Mouse (Mus musculus): ENCODE measurements around the gene Aebp2. TPM values are rescaled to one million over a fixed set of nuclear protein-coding genes. Genes with fewer than 3 reads are reported as not detected.
"Not testable (repeated sequence)": the region's sequence is repeated elsewhere in the genome, so short reads cannot be mapped to it uniquely, and the experiment has no call there.

Gene Aebp2
- polyA plus RNA-seq, 1 experiment from 2014 or later: 11.7 TPM

DNA sequence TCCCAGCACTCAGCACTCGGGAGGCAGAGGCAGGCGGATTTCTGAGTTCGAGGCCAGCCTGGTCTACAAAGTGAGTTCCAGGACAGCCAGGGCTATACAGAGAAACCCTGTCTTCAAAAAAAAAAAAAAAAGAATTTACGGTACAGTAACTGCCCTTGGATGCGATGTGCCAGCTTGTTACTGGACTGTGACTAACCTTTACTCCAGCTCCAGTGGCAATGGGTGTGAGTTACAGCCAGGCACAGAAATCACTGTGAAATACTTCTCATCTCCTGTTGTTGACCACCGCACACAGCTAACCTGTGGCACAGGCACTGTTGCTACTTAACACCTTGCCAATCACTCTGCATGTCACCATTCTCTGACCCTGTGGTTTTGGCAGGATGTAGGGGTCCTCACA lies 26.9 kb upstream of the Aebp2 start:
- H3K27ac ChIP-seq; ATAC-seq (replicated peaks; ENCODE audit: low FRiP score); H3K9ac ChIP-seq; H3K4me3 ChIP-seq (replicated peaks); H3K9me3 ChIP-seq (replicated peaks); H3K4me1 ChIP-seq; H3K4me2 ChIP-seq; H3K27me3 ChIP-seq: not testable (repeated sequence)
- 87% methylated on average over 6 of the region's 6 CpGs for WGBS
- peaks cover 68% of the 10 kb centered on the region for H3K36me3 ChIP-seq

DNA sequence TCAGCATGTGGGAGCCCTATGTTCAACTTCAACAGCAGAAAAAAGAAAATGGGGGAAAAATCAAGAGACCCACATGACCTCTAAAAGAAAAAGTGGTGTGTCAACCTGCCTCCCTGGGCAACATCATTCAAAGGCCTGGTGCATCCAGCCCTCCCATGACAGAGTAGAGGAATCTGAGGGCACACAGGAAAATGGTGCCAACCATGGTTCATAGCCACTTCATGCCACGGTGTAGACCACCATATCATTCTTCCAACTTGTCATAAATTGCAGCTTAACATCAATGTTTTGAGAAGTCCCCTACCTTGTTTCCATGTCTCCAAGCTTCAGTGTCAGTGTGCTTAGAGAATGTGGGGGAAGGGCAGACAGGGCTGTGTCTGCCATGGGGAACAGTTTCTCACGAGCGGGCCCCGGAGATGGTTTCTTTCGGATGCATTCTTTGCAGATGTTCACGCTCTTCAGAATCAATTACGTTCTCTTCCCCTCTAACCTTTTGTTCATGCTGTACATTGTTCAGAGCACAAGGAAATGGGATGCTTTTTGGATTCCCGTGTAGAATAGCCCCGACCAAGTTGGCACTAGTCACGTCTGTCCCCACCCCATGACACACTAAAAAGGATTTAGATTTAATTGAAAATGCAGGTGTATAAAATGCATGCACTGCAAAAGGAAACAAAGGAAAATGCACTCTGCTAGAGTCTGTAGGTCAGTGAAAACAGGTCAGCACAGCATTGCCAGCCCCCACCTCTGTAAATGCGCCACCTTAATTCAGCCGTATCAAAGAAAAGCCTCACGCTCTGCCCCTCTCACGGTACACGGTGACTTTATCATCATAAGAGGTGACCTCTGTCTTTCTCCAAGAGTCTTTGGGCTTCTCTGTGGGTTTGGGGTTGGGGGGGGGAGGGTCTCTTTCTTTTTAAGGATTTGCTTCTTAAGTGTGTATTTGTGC lies 24.8 kb upstream of the Aebp2 start:
- no peaks in the 10 kb centered on the region for H3K27me3 ChIP-seq
- WGBS: 91% methylated on average over 15 of the region's 15 CpGs
- ATAC-seq (replicated peaks; ENCODE audit: low FRiP score): no peak
- no peak overlapping the region for H3K9ac ChIP-seq
- 0 out of 2 replicates have a peak, but pooled peaks cover 3% of the 10 kb centered on the region for H3K4me1 ChIP-seq
- peaks cover 50% of the 10 kb centered on the region for H3K36me3 ChIP-seq
- no peak overlapping the region for H3K27ac ChIP-seq
- H3K9me3 ChIP-seq (replicated peaks): no peaks in the 10 kb centered on the region
- no peak overlapping the region for H3K4me2 ChIP-seq
- no peak overlapping the region for H3K4me3 ChIP-seq (replicated peaks)

DNA sequence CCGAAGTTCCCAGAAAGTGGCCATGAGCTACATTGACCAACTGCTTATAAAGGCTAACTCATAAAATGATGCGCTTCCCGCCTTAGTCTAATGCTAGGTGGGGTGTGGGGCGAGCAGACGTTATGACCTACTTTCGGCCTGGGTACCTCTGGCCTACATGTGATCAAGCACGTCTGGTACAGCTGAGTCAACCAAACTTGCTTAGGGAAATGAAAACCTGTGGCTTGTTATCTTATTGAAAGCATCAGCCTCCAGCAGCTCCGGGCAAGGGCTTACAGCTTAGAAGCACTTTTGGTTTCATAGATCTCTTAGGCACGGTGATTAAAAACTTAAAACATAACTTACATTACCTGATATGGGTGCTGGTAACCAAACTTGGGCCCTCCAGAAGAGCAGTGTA lies 23.9 kb upstream of the Aebp2 start:
- no peak overlapping the region for H3K27ac ChIP-seq
- peaks cover 42% of the 10 kb centered on the region for H3K36me3 ChIP-seq
- H3K4me2 ChIP-seq: no peak overlapping the region
- H3K27me3 ChIP-seq: no peaks in the 10 kb centered on the region
- H3K9me3 ChIP-seq (replicated peaks): no peaks in the 10 kb centered on the region
- 90% methylated on average over 9 of the region's 9 CpGs for WGBS
- ATAC-seq (replicated peaks; ENCODE audit: low FRiP score): no peak
- no peak overlapping the region for H3K4me3 ChIP-seq (replicated peaks)
- no peaks in the 10 kb centered on the region for H3K4me1 ChIP-seq
- H3K9ac ChIP-seq: no peak overlapping the region

DNA sequence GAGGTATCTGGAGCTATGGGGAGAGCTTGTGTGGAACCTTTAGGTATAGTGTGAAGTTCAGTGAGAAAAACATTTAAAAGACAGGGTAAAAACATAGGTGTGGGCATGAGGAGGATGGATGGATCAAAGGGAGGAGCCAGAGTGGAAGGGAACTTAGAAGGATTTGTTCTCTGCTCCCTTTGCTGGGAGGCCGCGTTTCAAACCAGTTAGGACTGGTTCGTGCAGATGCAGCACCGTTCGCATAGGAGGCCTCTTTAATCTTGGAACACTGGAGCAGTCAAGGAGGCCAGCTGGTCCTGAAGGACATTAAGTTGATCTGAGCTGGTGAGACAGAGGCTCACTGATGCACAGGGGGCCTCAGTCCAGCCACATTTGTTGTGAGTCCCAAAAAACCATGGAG lies 23.1 kb upstream of the Aebp2 start:
- H3K9me3 ChIP-seq (replicated peaks): no peaks in the 10 kb centered on the region
- H3K27me3 ChIP-seq: no peaks in the 10 kb centered on the region
- H3K36me3 ChIP-seq: peaks cover 34% of the 10 kb centered on the region
- H3K4me1 ChIP-seq: no peaks in the 10 kb centered on the region
- 0 out of 2 replicates have a peak overlapping the region, but pooled peaks have one; percentile 32 for H3K27ac ChIP-seq
- H3K4me2 ChIP-seq: no peak overlapping the region
- H3K4me3 ChIP-seq (replicated peaks): no peak overlapping the region
- H3K9ac ChIP-seq: no peak overlapping the region
- no peak; the same call in 1 of the 2 replicates for ATAC-seq (replicated peaks; ENCODE audit: low FRiP score)
- WGBS: 85% methylated on average over 5 of the region's 5 CpGs

DNA sequence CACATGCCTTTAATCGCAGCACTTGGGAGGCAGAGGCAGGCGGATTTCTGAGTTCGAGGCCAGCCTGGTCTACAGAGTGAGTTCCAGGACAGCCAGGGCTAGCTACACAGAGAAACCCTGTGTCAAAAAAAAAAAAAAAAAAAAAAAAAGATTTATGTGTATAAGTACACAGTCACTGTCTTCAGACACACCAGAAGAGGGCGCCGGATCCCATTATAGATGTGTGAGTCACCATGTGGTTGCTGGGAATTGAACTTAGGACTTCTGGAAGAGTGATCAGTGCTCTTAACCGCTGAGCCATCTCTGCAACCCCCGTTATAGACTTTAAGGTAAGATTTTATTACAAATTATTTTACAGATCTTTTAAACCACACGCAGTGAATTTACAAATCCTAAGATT lies 21.8 kb upstream of the Aebp2 start:
- H3K9ac ChIP-seq; H3K27me3 ChIP-seq; H3K9me3 ChIP-seq (replicated peaks); ATAC-seq (replicated peaks; ENCODE audit: low FRiP score); H3K4me2 ChIP-seq; H3K4me1 ChIP-seq; H3K27ac ChIP-seq; H3K4me3 ChIP-seq (replicated peaks): not testable (repeated sequence)
- 93% methylated on average over 8 of the region's 8 CpGs for WGBS
- peaks cover 22% of the 10 kb centered on the region for H3K36me3 ChIP-seq

DNA sequence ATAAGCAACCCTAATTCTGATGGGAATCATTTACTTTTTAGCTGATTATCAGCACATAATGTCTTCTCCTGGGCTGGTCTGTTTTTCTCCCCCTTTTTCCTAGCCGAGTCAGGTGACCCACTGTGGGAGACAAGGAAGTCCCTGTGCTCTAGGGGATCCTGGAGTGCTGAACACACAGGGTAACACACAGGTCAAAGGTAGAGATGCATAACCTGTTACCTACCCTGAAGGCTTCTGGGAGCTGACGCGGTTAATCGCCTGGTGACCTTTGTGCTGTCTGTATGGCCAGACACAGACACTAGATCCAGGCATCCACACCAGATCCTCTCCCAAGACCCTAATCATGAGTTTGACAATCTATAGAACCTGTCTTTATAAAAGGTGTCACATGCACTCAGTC lies 21.3 kb upstream of the Aebp2 start:
- H3K27me3 ChIP-seq: no peaks in the 10 kb centered on the region
- H3K9me3 ChIP-seq (replicated peaks): no peaks in the 10 kb centered on the region
- no peak; the same call in 1 of the 2 replicates for ATAC-seq (replicated peaks; ENCODE audit: low FRiP score)
- H3K36me3 ChIP-seq: peaks cover 17% of the 10 kb centered on the region
- WGBS: 75% methylated on average over 4 of the region's 4 CpGs
- no peaks in the 10 kb centered on the region for H3K4me1 ChIP-seq
- no peak overlapping the region for H3K27ac ChIP-seq
- H3K4me2 ChIP-seq: no peak overlapping the region
- no peak overlapping the region for H3K4me3 ChIP-seq (replicated peaks)
- no peak overlapping the region for H3K9ac ChIP-seq

DNA sequence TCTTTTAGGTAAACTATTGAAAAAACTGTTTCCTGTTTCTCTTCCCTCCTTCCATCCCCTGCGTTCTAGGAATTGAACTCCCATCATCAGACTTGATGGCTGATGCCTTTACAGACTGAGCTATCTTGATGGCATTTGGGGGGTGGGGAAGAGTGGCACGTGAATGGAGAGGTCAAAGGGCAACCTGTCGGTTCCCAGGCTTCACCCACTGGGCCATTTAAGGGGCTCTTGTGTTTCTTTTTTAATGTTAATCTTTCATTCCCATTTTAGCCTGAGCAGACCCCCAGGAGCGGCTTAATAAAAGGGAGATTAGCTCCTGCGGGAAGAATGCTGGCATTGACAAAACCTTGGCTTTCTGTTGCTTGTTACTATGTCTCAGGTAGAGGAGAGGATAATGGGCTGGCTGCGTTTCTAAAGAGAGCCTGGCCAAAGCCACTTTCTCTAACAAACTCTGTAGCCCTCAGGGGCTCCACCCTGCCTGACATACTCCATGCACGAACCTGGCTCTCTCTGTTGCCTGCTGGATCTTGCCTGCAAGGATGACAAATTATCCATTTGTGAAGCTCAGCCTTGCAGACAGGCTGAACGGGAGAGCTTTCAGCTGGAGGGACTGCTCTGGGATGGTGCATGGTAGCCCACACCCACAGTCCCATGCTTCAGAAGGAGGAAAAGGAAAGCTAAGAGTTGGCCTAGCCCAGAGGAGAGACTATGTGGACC lies 19.1 kb upstream of the Aebp2 start:
- no peak overlapping the region for H3K4me2 ChIP-seq
- H3K4me1 ChIP-seq: no peaks in the 10 kb centered on the region
- H3K9me3 ChIP-seq (replicated peaks): no peaks in the 10 kb centered on the region
- H3K27ac ChIP-seq: no peak overlapping the region
- H3K36me3 ChIP-seq: no peaks in the 10 kb centered on the region; the same call in 1 of the 2 replicates
- no peak for ATAC-seq (replicated peaks; ENCODE audit: low FRiP score)
- WGBS: 32% methylated on average over 8 of the region's 8 CpGs
- H3K9ac ChIP-seq: no peak overlapping the region
- H3K27me3 ChIP-seq: no peaks in the 10 kb centered on the region
- no peak overlapping the region for H3K4me3 ChIP-seq (replicated peaks)

DNA sequence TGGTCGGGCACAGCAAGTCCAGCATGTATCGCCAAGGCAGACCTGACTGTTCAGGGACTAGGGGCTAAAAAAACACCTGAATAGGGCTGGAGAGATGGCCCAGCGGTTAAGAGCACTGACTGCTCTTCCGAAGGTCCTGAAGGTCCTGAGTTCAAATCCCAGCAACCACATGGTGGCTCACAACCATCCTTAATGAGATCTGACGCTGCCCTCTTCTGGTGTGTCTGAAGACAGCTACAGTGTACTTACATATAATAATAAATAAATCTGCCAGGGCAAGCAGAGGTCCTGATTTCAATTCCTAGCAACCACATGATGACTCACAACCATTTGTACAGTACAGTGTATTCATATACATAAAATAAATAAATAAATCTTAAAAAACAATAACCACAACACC lies 17.3 kb upstream of the Aebp2 start:
- not testable (repeated sequence) for H3K9me3 ChIP-seq (replicated peaks); H3K4me1 ChIP-seq; H3K9ac ChIP-seq; H3K4me3 ChIP-seq (replicated peaks); H3K27ac ChIP-seq; H3K27me3 ChIP-seq; ATAC-seq (replicated peaks; ENCODE audit: low FRiP score); H3K4me2 ChIP-seq; H3K36me3 ChIP-seq
- 90% methylated on average over 5 of the region's 5 CpGs for WGBS

GRCm38 (mm10) chr6:140605732-140606131 lies 16.7 kb upstream of the Aebp2 start:
- no peak overlapping the region for H3K4me3 ChIP-seq (replicated peaks)
- no peak overlapping the region for H3K4me2 ChIP-seq
- ATAC-seq (replicated peaks; ENCODE audit: low FRiP score): no peak
- H3K9ac ChIP-seq: no peak overlapping the region
- H3K4me1 ChIP-seq: no peaks in the 10 kb centered on the region
- WGBS: 49% methylated on average over 3 of the region's 3 CpGs
- no peaks in the 10 kb centered on the region for H3K36me3 ChIP-seq
- no peaks in the 10 kb centered on the region for H3K27me3 ChIP-seq
- no peaks in the 10 kb centered on the region for H3K9me3 ChIP-seq (replicated peaks)
- no peak overlapping the region for H3K27ac ChIP-seq

GRCm38 (mm10) chr6:140606534-140606933 lies 15.9 kb upstream of the Aebp2 start:
- Histone ChIP-seq H3K4me3 (replicated peaks) (no peak overlapping the region), H3K9ac (no peak overlapping the region), H3K27ac (no peak overlapping the region), H3K36me3 (no peaks in the 10 kb centered on the region), H3K4me1 (0 out of 2 replicates have a peak, but pooled peaks cover under 1% of the 10 kb centered on the region), H3K27me3 (no peaks in the 10 kb centered on the region), H3K9me3 (replicated peaks) (no peaks in the 10 kb centered on the region), H3K4me2 (no peak overlapping the region)
- WGBS: 48% methylated on average over 10 of the region's 10 CpGs
- ATAC-seq (replicated peaks; ENCODE audit: low FRiP score): no peak

- H3K27me3 ChIP-seq: no peaks in the 10 kb centered on the region
- 88% methylated on average over 6 of the region's 6 CpGs for WGBS
- H3K27ac ChIP-seq: no peak overlapping the region
- no peak overlapping the region for H3K4me2 ChIP-seq
- no peaks in the 10 kb centered on the region for H3K9me3 ChIP-seq (replicated peaks)
- no peak overlapping the region for H3K9ac ChIP-seq
- H3K4me1 ChIP-seq: 0 out of 2 replicates have a peak, but pooled peaks cover 6% of the 10 kb centered on the region
- H3K4me3 ChIP-seq (replicated peaks): no peak overlapping the region
- H3K36me3 ChIP-seq: no peaks in the 10 kb centered on the region
- no peak for ATAC-seq (replicated peaks; ENCODE audit: low FRiP score)
Measured at GRCm38 (mm10) chr6:140608666-140609065, 13.8 kb upstream of the Aebp2 start.

DNA sequence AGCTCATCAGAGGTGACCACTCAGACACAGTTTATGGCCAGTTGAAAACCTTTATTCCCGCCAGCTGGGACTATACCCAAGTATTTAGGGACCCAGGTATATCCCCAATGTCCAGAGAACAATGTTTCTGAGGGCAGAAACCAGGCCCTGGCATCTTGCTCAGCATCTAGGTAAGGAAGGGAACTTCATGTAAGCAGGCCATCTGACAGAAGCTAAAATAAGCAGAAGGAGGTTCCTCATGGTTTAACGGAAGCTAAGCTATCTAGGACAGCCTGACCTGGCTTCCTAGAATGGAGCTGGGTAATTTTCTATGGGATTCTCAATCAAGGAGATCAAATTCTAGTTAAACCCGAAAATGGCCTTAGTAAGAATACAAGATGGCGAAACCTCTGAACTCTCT lies 12.9 kb upstream of the Aebp2 start:
- H3K4me3 ChIP-seq (replicated peaks): no peak overlapping the region
- no peak overlapping the region for H3K9ac ChIP-seq
- no peak overlapping the region for H3K27ac ChIP-seq
- 0 out of 2 replicates have a peak, but pooled peaks cover 8% of the 10 kb centered on the region for H3K4me1 ChIP-seq
- ATAC-seq (replicated peaks; ENCODE audit: low FRiP score): no peak
- H3K27me3 ChIP-seq: no peaks in the 10 kb centered on the region
- no peaks in the 10 kb centered on the region for H3K36me3 ChIP-seq
- no peak overlapping the region for H3K4me2 ChIP-seq
- WGBS: 82% methylated on average over 4 of the region's 4 CpGs
- no peaks in the 10 kb centered on the region for H3K9me3 ChIP-seq (replicated peaks)
